Mouse (Mus musculus) heart, postnatal 25 days (tissue): ENCODE data around the gene Slc2a3. TPM values are rescaled to one million over a fixed set of nuclear protein-coding genes. Genes with fewer than 3 reads are reported as not detected.
"Not testable (repeated sequence)": the region's sequence is repeated elsewhere in the genome, so short reads cannot be mapped to it uniquely, and the experiment has no call there.

Source experiments
- DNase-seq: peaks from one replicate; pipeline ENCODE4 v3.0.0; 2022; ENCODE audit warnings: low spot score
- intact Hi-C: fragments of 180-260 bp; cut with DNase I; formaldehyde crosslinking; loops from one replicate; pipeline ENCODE4 v1.15.1; 2025
- total RNA-seq, 2 experiments: library from RNA; stranded (reverse); gene quantifications; 2 replicates each; pipeline ENCODE4 v1.2.3; 2021

The Slc2a3 gene
- total RNA-seq, 2 experiments from 2014 or later, result 1.8 to 2.2 TPM

DNA sequence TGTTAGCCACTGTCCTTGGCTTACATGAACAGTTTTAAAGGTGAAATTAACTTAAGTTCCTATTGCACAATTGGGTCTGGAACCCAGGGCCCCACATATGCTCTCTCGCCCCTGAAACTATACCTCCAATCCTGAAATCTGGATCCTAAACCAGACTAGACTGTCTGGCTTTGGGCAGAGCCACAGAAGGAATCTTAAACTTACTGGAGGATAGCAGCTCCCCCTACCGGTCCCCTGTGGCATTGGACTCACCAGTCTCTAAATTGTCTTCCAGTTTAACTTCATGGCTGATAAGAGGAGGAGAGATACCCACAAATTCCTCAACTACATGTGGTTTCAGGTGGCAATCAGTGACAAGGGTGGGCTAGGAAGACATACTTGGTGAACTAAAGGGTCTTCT is 81.5 kb downstream of the Slc2a3 start:
- intact Hi-C loops, result loop anchor here (2.0 kb wide), 1 partner anchor 51 kb away; no protein-coding TSS in a partner anchor

DNA sequence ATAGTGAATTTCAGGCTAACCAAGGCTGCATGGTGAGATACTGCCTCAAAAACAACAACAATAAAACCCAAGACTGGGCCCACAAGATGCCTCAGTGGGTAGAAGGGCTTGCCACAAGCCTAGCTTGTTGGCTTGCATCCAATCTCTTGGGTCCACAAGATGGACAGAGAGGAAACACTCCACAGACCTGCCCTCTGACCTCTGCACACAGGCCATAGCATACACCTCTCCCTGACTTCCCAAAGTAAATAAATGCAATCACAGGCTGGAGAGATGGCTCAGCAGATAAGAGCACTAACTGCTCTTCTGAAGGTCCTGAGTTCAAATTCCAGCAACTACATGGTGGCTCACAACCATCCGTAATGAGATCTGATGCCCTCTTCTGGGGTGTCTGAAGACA is 83.2 kb downstream of the Slc2a3 start:
- not testable (repeated sequence) for DNase-seq
- intact Hi-C loops, result loop anchor here (2.0 kb wide), 1 partner anchor 49 kb away; no protein-coding TSS in a partner anchor

More for the DNA sequence above, 81.5 kb downstream of the Slc2a3 start:
- no peak for DNase-seq

DNA sequence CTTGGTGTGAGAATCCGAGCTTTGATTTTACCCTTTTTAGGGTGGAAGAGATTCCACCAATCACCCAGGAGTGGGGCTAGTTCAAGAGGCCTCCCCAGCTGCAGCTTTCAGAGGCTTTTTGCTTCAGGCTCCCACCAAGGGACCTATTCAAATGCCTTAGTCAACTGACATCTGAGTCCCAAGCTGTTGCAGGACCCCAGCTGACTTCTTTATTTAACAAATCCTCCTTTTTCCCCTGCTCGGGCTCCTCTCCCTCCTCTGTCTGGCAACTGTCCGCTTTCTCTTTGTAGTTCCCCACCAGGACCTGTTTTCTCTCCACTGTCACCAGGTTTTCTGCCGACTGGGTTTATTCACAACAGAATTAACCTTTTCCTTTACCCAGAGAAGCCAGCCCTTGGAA is 85.6 kb downstream of the Slc2a3 start:
- DNase-seq, result no peak
- intact Hi-C loops, result no loop called here

DNA sequence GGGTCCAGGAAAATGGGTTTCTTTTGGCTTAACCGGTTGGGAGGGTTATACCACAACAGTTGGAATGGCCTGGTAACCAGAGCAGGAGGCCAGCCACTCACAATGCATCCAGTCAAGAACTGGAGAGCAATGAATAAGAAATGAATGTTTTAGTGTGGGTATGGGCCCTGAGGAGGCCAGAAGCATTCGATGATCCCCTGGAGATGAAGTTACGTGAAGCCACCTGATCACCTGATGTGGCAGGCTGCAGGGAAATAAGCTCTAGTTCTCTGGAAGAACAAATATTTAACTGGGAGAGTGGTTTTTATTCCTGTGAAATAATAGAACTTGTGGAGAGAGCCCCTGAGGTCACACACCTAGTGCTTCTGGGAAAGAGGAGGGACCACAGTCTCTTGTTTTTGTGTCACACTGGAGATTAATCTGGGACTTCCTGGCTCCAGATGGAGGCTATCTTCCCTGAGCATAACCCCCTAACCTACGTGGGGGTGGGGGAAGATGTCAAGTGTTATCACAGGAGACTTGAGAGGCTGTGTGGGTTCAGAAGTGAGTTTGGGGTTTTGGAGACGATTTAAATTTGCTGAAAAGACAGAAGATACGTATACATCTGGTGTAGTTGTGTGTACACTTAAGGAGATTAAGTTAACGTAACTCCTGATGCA is 86.6 kb downstream of the Slc2a3 start:
- DNase-seq, result no peak
- intact Hi-C loops, result no loop called here

DNA sequence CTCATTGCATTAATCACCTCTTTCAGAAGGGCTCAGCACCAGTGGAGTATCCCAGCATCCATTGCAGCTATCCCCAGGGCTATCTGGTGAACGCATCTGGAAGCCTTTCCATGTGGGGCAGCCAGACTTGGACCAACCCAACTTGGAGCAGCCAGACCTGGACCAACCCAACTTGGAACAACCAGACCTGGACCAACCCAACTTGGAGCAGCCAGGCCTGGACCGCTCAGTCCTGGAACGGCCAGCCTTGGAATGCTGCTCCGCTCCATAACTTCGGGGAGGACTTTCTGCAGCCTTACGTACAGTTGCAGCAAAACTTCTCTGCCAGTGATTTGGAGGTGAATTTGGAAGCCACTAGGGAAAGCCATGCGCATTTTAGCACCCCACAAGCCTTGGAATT is 88.3 kb downstream of the Slc2a3 start:
- DNase-seq, intact Hi-C loops: not testable (repeated sequence)

DNA sequence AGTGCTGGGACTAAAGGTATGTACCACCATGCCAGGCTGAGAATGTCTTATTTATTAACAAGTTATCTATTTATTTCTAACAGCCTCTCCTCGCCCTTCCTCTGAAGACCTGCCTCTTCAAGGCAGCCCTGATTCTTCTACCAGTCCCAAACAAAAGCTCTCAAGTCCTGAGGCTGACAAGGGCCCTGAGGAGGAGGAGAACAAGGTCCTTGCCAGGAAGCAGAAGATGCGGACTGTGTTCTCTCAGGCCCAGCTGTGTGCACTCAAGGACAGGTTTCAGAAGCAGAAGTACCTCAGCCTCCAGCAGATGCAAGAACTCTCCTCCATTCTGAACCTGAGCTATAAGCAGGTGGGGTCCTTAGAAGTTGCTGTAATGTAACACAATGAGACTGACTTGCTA is 90.0 kb downstream of the Slc2a3 start:
- DNase-seq, result no peak
- intact Hi-C loops, result no loop called here

DNA sequence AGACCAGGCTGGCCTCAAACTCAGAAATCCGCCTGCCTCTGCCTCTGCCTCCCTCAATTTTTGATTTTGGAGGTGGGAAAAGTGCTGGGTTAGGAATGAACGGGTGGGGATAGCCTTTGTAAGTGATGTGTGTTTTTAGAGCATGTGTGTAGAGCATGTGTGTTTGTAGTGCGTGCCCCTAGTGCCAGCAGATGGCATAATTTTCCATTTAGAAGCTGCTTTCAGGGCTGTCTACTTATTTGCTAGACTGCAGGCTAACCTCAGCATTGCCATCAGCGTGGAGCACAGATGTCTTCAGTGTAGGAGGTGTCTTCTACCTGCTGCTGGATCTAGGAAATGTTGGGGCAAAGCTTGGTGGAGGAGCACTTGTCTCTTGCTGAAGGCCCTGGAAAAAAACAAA is 92.6 kb downstream of the Slc2a3 start:
- DNase-seq, result no peak
- intact Hi-C loops, result no loop called here

DNA sequence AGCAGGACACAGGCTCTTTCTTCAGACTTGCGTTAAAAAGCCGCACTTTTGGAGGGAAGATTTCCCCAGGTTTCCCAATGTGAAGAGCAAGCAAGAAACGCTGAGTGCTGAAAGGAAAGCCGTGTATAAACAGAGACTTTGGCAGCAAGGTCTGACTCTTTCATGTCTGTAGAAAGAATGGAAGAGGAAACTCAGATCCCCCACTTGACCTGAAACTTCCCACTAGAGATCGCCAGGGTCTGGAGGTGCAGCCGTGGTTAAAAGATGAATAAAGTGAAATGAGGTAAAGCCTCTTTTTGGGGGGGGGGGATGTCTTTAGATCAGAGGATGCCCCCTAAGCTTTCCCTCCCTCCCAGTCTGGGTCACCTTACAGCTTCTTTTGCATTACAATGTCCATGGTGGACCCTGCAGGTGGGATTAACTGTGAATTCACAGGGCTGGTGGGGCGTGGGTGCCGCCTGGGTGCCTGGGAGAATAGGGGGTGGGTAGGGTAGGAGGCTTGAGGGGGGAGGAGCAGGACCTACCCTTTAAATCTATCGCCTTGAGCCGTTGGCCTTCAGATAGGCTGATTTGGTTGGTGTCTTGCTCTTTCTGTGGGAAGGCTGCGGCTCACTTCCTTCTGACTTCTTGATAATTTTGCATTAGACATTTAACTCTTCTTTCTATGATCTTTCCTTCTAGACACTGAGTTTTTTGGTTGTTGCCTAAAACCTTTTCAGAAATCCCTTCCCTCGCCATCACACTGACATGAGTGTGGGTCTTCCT is 94.2 kb downstream of the Slc2a3 start, which contains the start of gene Nanog:
Nanog (plus strand) TSS at position 454 of the 765 bp plus-strand sequence.
- DNase-seq, result no peak
- intact Hi-C loops, result no loop called here

DNA sequence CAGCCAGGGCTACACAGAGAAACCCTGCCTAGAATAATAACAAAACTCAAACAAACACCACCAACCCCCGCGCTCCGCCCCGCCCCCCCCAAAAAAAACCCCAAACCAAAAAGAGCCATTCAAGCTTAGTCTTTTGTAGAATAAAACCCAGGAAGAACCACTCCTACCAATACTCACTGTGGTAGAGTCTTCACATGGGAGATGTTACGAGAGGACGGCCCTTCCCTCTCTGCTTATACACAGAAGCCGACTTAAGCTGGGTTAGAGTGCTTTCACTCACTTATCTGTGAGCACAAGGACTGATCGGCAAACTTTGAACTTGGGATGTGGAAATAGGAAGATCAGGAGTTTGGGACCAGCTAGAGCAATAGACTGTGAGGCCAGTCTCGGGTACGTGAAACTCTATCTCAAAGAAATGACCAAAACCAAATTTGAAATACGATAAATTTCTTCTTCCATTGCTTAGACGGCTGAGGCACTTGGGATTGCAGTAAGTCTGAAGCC is 95.1 kb downstream of the Slc2a3 start:
- no peak for DNase-seq
- intact Hi-C loops, result no loop called here

DNA sequence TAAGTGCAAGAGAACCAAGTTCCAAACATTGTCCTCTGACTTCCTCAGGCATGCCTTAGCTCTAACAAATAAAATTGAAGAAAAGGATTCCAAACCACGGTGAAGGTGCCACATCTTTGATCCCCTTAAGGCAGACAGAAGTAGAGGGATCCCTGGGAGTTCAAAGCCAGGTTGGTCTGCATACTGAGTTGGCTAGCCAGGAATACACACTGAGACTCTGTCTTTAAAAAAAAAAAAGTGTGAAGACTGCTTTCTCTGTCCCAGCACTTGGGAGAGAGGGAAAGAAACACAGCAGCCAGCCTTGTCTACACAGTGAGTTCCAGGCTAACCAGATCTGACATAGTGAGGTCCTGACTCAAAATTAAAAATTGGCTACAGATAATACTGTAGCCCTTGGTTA is 97.7 kb downstream of the Slc2a3 start:
- DNase-seq, result no peak
- intact Hi-C loops, result no loop called here

DNA sequence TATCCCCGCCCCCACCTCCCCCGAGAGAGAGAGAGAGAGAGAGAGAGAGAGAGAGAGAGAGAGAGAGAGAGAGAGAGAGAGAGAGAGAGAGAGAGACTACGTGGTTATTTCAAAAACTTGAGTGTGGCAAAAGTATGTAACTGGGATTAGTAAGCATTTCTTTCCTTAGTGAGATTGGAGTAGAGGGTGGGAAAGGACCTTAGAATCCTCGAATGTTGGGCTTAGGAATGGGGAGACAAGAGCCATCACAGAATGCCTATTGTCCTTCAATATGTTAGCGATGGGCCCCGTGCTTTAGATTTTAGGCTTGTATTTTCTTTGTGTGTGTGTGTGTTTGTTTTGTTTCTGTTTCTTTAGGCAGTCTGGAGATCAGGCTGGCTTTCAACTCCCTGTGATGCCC is 98.2 kb downstream of the Slc2a3 start:
- no peak for DNase-seq
- intact Hi-C loops, result no loop called here

DNA sequence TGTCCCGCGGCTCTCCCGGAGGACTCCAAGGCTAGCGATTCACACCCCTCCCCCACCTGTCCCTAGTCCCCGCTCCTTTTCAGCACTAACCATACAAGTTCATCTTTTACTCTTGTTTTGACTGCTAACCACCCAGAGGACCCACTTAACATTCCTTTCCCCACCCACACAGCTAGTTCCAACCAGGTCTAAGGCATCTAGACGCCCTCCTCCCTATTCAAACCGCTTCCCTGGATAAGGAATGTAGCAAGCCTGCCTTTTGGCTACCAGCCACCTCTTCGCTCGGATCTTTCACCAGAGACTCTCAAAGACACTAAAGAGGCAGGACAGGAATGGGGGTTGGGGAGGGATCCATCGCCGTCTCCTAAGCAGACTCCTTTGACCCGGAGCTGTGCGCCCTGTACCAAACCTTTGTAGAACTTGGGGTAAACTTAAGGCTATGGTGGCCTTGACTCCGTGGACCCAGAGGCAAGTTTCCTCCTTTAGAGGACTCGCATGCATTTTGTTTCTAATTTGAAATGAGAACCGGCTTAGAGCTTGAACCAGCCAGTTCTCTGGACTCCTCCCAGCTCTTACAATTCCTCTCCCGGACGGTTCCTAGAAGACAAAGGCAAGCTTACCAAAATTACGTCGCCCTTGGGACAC is 98.8 kb downstream of the Slc2a3 start:
- intact Hi-C loops, result no loop called here
- no peak for DNase-seq

DNA sequence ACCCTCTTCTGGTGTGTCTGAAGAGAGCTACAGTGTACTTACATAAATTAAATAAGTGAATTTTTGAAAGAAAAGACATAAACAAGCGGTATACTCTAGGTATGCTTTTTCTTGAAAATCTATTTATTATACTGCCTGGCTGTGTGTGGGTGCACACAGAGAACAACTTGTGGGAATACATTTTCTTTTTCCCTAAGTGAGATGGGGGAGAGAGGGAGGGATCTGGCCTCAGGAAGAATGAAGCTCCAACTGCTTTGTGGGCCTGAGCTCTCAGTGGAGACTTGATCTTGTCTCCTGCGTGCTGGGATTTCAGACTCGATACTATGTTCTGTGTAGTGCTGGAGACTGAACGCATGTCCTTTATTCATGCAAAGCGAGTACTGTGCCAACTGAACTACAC is 99.6 kb downstream of the Slc2a3 start:
- no peak for DNase-seq
- intact Hi-C loops, result no loop called here

DNA sequence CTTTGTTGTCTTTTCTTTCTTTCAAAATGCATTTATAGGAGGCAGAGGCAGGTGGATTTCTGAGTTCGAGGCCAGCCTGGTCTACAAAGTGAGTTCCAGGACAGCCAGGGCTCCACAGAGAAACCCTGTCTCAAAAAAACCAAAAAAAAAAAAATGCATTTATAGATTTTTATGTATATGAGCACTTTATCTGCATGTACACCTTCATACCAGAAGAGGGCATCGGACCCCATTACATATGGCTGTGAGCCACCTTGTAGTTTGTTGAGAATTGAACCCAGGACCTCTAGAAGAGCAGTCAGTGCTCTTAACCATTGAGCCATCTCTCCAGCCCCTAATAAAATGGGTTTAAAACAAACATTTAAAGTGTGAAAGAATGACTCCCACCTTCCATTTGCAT is 101.8 kb downstream of the Slc2a3 start:
- intact Hi-C loops, DNase-seq: not testable (repeated sequence)

DNA sequence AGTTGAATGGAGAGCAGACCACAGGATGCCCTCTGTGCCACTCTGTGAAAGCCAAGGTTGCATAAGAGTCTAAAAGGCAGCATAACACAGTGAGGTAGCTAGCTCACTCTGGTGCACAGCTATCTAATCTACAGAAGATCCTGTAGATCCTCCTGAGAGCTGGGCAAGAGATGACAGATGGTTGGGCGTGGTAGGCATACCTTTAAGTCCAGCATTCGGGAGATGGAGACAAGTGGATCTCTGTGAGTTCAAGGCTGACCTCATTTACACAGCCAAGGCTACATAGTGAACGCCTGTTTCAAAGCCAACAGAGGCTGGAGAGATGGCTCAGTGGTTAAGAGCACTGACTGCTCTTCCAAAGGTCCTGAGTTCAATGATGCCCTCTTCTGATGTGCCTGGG is 106.0 kb downstream of the Slc2a3 start:
- intact Hi-C loops, result no loop called here

DNA sequence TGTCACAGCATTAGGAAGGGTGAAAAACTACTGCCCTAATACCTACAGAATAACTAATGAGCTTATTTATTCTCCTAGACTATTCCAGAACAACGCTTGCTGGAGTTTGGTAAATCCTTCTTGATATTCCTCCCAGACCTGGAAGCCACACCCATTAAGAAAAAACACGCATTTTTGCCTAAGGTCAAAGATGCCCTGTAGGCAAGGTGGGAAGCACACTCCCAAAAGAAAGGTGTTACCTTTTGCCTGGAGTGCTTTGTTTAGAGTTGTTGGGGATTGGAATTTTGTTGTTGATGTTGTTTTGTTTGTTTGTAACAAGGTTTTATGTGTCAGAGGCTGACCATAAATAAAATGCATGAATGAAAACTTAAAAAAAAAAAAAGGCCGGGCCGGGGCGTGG is 111.4 kb downstream of the Slc2a3 start:
- intact Hi-C loops, result no loop called here
- no peak for DNase-seq

More for the DNA sequence above, 106.0 kb downstream of the Slc2a3 start:
- DNase-seq, result no peak

DNA sequence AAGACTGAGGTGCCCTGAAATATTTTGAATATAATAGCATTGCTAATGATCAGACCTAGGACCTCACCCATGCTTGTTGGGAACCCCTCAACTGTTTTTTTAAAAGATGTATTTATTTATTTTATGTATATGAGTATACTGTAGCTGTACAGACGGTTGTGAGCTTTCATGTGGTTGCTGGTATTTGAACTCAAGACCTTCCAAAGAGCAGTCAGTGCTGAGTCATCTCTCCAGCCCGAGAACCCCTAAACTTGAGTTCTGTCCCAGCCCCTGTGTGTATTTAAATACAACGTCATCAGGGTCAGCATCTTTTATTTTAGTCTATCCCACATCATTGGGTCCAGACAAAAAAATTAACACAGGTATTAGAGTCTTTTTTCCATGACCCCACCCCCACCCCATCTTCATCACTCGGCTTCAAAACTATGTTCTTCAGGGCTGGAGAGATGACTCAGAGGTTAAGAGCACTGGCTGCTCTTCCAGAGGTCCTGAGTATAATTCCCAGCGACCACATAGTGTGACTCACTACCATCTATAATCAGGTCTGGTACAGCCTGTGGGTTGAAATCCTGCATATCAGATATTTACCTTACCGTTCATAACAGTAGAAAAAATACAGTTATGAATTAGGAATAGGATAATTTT is 111.9 kb downstream of the Slc2a3 start:
- DNase-seq, result no peak
- intact Hi-C loops, result no loop called here

DNA sequence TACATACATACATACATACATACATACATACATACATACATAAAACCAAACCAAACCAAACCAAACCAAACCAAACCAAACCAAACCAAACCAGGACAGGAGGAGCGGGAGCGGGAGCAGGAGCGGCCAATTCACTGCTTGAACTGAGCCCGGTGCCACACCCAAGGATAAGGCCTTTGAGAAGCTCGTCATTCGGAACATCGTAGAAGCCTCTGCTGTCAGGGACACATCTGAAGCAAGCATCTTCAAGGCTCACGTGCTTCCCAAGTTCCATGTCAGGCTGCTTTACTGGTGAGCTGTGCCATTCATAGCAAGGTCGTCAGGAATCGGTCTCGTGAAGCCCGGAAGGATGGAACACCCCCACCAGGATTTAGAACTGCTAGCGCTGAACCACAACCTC is 114.7 kb downstream of the Slc2a3 start:
- DNase-seq, result no peak
- intact Hi-C loops, result no loop called here

DNA sequence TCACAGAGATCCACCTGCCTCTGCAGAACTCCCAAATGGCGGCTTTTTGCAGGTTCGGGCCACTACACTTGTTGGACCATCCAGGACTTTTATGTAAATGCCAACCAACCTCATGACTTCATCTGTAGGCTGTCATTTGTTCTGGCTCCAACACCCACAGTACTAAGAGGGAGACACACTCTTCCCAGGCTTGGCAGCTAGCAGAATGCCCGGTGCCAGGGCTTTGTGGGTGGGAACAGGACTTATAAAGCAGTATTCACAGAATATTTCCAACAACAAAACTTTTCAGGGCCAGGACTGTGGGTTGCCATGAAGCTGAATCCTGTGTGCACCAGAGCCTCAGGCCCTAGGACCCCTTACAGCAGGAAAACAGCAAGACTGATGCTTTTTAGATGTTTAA is 118.8 kb downstream of the Slc2a3 start:
- no peak for DNase-seq
- intact Hi-C loops, result no loop called here
